Mouse (Mus musculus) embryonic facial prominence, embryonic 10.5 days (tissue): ENCODE results near the gene Rps15. TPM values are rescaled to one million over a fixed set of nuclear protein-coding genes. Genes with fewer than 3 reads are reported as not detected.
A peak's percentile ranks its signal among the peaks of the same experiment; 100 is the strongest.

Source experiments
- DNase-seq: peaks from one replicate; pipeline ENCODE4 v3.0.0-alpha.2; 2017; ENCODE audit warnings: low spot score
- H3K27ac ChIP-seq: fragments of 300-500 bp; sonication (generic); replicated peaks from 2 replicates; pipeline ENCODE4 v1.5.1; 2016; ENCODE audit warnings: mild to moderate bottlenecking
- H3K27me3 ChIP-seq: fragments of 300-500 bp; sonication (generic); replicated peaks from 2 replicates; pipeline ENCODE4 v1.6.1; 2016; ENCODE audit warnings: low read depth, mild to moderate bottlenecking; ENCODE audit not compliant: poor library complexity, severe bottlenecking
- H3K36me3 ChIP-seq: fragments of 300-500 bp; sonication (generic); replicated peaks from 2 replicates; pipeline ENCODE4 v1.6.1; 2016; ENCODE audit warnings: mild to moderate bottlenecking, moderate library complexity
- H3K4me1 ChIP-seq: fragments of 300-500 bp; sonication (generic); 2 replicates; pipeline ENCODE4 v1.6.1; 2016
- H3K4me3 ChIP-seq: fragments of 300-500 bp; sonication (generic); 2 replicates; pipeline ENCODE4 v1.5.1; 2016; ENCODE audit warnings: mild to moderate bottlenecking, moderate library complexity
- H3K9me3 ChIP-seq: fragments of 300-500 bp; sonication (generic); 2 replicates; pipeline ENCODE4 v1.6.1; 2016; ENCODE audit warnings: mild to moderate bottlenecking
- WGBS: fragments of 180-500 bp; shearing (Covaris S2); methylation state at CpG from one replicate; pipeline ENCODE4 v1.1.7; 2016; 5-methylcytosine and 5-hydroxymethylcytosine counted together
- polyA plus RNA-seq: library from polyadenylated mRNA; unstranded; fragments of >200 nt; fragmentation: Nextera tagmentation; extraction: Ambion mirVana; gene quantifications from 2 replicates; pipeline ENCODE4 v1.2.1, GENCODE M21; 2016

Gene Rps15
- polyA plus RNA-seq, 1 experiment from 2014 or later, result 1,079 TPM

DNA sequence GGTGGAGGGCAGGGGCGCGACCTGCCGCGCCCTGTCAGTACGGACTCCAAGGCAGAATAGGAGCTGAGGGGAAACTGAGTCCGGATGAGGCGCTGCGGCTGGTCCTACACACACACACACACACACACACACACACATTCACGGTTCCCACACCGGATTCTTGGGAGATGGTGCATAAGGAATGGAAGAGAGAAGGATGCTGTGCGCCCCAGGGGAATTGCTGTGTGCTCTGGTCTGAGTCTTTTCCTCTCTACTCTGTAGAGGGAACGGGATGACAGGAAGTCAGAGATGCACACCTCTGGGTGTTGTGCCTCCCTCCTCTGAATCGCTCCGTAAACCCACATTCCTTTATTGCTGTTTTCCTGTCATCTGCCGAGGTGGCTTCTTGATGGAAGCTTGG, 7.0 kb downstream of the Rps15 start:
- Histone ChIP-seq H3K4me1 (peaks cover 82% of the 10 kb centered on the region), H3K9me3 (no peaks in the 10 kb centered on the region), H3K27me3 (peaks cover 76% of the 10 kb centered on the region), H3K36me3 (peaks cover 9% of the 10 kb centered on the region), H3K4me3 (peak overlapping the region; percentile 56), H3K27ac (peak overlapping the region; percentile 83)
- no peak for DNase-seq
- WGBS, result 7% methylated on average over 15 of the region's 15 CpGs

DNA sequence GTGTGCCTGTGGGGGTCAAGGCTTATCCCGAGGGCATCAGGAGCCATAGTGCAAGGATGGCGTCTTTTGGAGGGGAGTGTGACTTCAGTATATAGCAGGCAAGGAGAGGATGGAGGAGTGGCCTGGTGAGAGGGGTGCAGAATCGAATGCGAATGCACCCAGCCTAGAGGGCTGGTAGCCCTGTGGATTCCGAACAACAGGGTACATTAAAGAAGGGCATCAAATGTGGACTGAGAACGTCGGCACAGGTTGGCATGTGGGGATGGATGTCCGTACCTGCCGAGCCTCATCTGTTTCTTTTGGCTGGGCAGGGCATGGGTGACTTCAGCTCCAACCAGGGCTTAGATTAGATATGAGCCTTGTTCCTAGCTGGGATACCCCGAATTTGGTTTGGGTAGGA, 7.6 kb downstream of the Rps15 start:
- peaks cover 81% of the 10 kb centered on the region for H3K27me3 ChIP-seq
- H3K36me3 ChIP-seq, result peaks cover 5% of the 10 kb centered on the region
- 46% methylated on average over 10 of the region's 10 CpGs for WGBS
- H3K27ac ChIP-seq, result peak overlapping the region; percentile 83; the same call in 1 of the 2 replicates
- peak overlapping the region; percentile 56 for H3K4me3 ChIP-seq
- DNase-seq, result no peak
- H3K9me3 ChIP-seq, result no peaks in the 10 kb centered on the region
- peaks cover 82% of the 10 kb centered on the region for H3K4me1 ChIP-seq

DNA sequence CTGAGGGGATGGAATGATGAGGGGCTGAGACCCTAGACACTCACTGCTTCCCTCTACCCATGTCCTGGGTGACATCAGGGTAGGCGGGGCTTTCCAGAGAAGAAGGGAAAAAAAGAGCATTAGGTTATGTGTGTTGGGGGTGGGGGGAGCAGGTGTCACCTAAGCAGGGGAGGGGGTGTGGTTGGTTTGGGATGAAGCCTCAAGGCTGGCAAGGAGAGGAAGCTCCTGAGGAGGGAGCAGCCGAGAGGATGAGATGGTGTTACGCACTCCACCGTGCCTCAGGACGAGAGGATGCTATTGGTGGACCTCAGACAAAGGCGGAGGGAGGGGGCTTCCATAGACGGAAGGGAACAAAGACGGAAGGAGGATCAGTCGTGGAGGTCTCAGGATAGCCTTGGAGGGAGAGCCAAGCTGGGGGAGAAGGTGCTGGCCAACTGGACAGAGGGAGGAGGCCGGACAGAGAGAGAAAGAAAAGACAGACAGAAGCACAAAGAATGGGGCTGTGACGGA, 8.5 kb downstream of the Rps15 start:
- no peak for DNase-seq
- peaks cover 90% of the 10 kb centered on the region for H3K27me3 ChIP-seq
- H3K9me3 ChIP-seq, result no peaks in the 10 kb centered on the region
- H3K4me3 ChIP-seq, result peak overlapping the region; percentile 56
- WGBS, result 18% methylated on average over 11 of the region's 11 CpGs
- H3K27ac ChIP-seq, result peak overlapping the region; percentile 81
- H3K36me3 ChIP-seq, result peaks cover 10% of the 10 kb centered on the region
- H3K4me1 ChIP-seq, result peaks cover 75% of the 10 kb centered on the region

DNA sequence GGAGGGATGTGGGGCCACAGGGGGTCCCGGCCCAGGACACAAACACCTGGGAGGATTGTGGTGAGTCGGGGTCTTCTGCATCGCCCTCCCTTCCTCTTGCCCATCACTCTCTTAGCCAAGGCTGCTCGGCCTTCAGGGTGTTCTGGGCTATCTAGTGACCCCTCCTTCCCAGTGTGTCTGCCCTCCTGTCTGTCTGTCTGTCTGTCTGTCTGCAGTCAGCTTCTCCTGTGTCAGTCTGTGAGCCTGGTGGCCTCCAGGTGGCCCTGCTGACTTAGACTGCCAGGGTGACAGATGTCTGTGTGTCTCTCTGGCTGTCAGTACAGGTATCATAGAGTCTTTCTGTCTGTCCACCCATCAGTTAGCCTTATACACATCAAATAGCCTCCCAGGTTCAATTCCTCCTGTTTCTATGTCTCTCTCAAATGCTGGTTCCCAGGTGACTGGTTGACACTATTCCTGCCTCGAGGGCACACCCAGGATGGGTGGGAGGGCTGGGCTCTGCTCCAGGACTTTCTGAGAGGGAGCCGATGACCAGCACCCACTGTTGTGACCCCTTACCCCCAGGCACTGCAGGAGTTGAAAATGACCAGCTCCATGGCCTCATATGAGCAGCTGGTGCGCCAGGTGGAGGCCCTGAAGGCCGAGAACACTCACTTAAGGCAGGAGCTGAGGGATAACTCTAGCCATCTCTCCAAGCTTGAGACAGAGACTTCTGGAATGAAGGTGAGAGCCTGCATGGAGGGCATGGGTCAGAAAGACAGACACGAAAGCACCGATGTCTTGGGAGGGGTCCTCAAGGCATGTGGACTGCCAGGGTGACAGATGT, 9.2 kb downstream of the Rps15 start:
- H3K27ac ChIP-seq, result peak overlapping the region; percentile 81
- no peaks in the 10 kb centered on the region for H3K9me3 ChIP-seq
- H3K4me1 ChIP-seq, result peaks cover 68% of the 10 kb centered on the region
- peaks cover 18% of the 10 kb centered on the region for H3K36me3 ChIP-seq
- peaks cover 95% of the 10 kb centered on the region for H3K27me3 ChIP-seq
- 70% methylated on average over 10 of the region's 10 CpGs for WGBS
- no peak for DNase-seq
- H3K4me3 ChIP-seq, result peak overlapping the region; percentile 56

DNA sequence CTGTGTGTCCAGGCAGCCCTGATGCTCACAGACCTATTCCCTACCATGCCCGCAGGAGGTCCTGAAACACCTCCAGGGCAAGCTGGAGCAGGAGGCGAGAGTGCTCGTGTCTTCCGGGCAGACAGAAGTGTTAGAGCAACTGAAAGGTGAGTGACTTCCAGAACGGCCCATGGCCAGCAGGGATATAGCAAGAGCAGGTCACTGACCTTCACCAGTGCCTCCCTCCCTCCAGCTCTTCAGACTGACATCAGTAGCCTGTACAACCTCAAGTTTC, 9.8 kb downstream of the Rps15 start:
- no peaks in the 10 kb centered on the region for H3K9me3 ChIP-seq
- DNase-seq, result no peak
- H3K36me3 ChIP-seq, result peaks cover 23% of the 10 kb centered on the region
- no peak overlapping the region for H3K27ac ChIP-seq
- 46% methylated on average over 5 of the region's 5 CpGs for WGBS
- peak overlapping the region; percentile 56 for H3K4me3 ChIP-seq
- H3K27me3 ChIP-seq, result peaks cover 95% of the 10 kb centered on the region
- peaks cover 63% of the 10 kb centered on the region for H3K4me1 ChIP-seq

DNA sequence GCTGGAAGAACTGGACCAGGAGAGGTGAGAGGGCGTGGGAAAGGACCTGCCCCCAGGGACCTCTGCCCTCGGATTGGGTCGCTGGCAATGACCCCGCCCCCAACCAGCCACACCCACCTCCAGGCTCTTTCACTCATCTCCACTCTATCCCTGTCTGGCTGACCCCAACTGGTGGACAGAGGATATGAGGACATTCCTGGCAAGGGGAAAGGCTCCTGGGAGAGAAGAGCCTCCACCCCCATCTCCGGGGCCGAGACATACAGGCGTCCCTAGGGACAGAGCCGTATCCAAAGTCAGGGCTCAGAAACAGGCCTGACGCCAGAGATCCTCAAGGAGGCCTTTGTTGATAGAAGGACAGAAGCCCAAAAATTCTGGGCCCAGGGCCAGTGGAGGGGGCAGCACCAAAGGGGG, 10.2 kb downstream of the Rps15 start:
- Histone ChIP-seq H3K27ac (no peak overlapping the region), H3K4me1 (peaks cover 58% of the 10 kb centered on the region), H3K4me3 (peak overlapping the region; percentile 56), H3K9me3 (no peaks in the 10 kb centered on the region), H3K36me3 (peaks cover 28% of the 10 kb centered on the region), H3K27me3 (peaks cover 95% of the 10 kb centered on the region)
- DNase-seq, result peak; percentile 56
- WGBS, result 12% methylated on average over 9 of the region's 9 CpGs

DNA sequence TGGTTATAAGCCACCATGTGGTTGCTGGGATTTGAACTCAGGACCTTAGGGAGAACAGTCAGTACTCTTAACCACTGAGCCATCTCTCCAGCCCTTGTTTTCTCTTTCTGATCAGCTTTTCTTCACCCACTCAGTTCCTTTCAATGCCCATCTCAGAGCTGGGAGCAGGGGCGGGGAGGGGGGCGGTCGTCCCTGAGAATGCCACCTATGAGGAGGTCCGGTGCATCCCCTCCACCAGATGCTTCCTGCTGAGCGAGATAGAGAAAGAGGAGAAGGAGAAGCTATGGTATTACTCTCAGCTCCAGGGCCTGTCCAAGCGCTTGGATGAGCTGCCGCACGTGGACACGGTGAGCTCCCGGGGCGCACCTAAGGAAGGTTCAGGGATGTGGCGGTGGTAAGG, 12.2 kb downstream of the Rps15 start:
- DNase-seq, result no peak
- no peak overlapping the region for H3K27ac ChIP-seq
- WGBS, result 20% methylated on average over 12 of the region's 12 CpGs

DNA sequence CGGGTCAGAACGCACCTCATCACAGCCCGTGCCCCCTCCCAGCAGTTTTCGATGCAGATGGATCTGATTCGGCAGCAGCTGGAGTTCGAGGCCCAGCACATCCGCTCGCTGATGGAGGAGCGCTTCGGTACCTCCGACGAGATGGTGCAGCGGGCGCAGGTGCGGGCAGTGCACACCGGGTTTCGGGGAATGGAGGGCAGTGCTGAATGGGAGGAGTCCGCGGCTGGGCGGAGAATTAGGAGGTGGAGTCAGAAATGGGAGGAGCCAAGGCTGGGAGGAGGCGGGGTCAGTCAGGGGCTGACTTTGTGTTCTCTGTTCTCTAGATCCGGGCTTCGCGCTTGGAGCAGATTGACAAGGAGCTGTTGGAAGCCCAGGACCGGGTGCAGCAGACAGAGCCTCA, 12.6 kb downstream of the Rps15 start:
- H3K36me3 ChIP-seq, result peaks cover 49% of the 10 kb centered on the region
- 14% methylated on average over 25 of the region's 25 CpGs for WGBS
- no peaks in the 10 kb centered on the region for H3K9me3 ChIP-seq
- no peak overlapping the region for H3K27ac ChIP-seq
- H3K4me3 ChIP-seq, result peak overlapping the region; percentile 37
- peaks cover 36% of the 10 kb centered on the region for H3K4me1 ChIP-seq
- peak; percentile 53 for DNase-seq
- H3K27me3 ChIP-seq, result peaks cover 90% of the 10 kb centered on the region

More for the DNA sequence above, 12.2 kb downstream of the Rps15 start:
- peak overlapping the region; percentile 37 for H3K4me3 ChIP-seq
- peaks cover 40% of the 10 kb centered on the region for H3K4me1 ChIP-seq
- H3K36me3 ChIP-seq, result peaks cover 48% of the 10 kb centered on the region
- H3K27me3 ChIP-seq, result peaks cover 93% of the 10 kb centered on the region
- H3K9me3 ChIP-seq, result no peaks in the 10 kb centered on the region

DNA sequence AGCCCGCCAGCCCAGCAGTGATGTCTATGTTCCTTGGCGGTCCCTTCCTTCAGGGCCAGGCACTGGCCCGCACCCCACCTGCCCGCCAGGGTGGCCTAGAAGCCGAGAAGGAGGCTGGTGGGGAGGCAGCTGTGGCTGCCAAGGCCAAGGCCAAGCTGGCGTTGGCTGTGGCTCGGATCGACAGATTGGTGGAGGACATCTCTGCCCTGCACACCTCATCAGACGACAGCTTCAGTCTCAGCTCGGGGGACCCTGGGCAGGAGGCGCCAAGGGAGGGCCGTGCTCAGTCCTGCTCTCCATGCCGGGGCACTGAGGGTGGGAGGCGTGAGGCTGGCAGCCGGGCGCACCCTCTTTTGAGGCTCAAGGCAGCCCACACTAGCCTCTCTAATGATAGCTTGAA, 19.3 kb downstream of the Rps15 start:
- 82% methylated on average over 16 of the region's 16 CpGs for whole genome bisulfite sequencing
- DNase-seq, result no peak
- H3K4me3 ChIP-seq, result no peak overlapping the region
- H3K9me3 ChIP-seq, result no peaks in the 10 kb centered on the region
- H3K27me3 ChIP-seq, result peaks cover 94% of the 10 kb centered on the region
- peaks cover 25% of the 10 kb centered on the region for H3K4me1 ChIP-seq
- H3K36me3 ChIP-seq, result peaks cover 77% of the 10 kb centered on the region
- no peak overlapping the region for H3K27ac ChIP-seq

DNA sequence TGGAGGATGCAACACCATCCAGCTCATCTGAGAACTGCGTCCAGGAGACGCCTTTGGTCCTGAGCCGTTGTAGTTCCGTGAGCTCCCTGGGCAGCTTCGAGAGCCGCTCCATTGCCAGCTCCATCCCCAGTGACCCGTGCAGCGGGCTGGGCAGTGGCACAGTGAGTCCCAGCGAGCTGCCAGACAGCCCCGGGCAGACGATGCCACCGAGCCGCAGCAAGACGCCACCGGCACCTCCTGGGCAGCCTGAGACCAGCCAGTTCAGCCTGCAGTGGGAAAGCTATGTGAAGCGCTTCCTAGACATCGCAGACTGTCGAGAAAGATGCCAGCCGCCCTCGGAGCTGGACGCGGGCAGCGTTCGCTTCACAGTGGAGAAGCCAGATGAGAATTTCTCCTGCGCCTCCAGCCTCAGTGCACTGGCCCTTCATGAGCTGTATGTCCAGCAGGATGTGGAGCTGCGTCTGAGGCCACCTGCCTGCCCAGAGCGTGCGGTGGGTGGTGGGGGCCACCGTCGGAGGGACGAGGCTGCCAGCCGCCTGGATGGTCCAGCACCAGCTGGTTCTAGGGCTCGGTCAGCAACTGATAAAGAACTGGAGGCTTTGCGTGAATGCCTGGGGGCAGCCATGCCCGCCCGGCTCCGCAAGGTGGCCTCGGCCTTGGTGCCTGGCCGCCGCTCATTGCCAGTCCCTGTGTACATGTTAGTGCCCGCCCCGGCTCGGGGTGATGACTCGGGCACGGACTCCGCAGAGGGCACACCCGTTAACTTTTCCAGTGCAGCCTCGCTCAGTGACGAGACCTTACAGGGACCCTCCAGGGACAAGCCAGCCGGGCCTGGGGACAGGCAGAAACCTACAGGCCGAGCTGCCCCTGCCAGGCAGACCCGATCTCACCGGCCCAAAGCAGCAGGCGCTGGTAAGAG, 20.6 kb downstream of the Rps15 start:
- DNase-seq, result no peak
- peaks cover 37% of the 10 kb centered on the region for H3K4me1 ChIP-seq
- H3K27me3 ChIP-seq, result peaks cover 94% of the 10 kb centered on the region
- no peak overlapping the region for H3K27ac ChIP-seq
- H3K36me3 ChIP-seq, result peaks cover 74% of the 10 kb centered on the region
- H3K9me3 ChIP-seq, result no peaks in the 10 kb centered on the region
- 68% methylated on average over 54 of the region's 54 CpGs for WGBS
- peak overlapping the region; percentile 21; the same call in 1 of the 2 replicates for H3K4me3 ChIP-seq

DNA sequence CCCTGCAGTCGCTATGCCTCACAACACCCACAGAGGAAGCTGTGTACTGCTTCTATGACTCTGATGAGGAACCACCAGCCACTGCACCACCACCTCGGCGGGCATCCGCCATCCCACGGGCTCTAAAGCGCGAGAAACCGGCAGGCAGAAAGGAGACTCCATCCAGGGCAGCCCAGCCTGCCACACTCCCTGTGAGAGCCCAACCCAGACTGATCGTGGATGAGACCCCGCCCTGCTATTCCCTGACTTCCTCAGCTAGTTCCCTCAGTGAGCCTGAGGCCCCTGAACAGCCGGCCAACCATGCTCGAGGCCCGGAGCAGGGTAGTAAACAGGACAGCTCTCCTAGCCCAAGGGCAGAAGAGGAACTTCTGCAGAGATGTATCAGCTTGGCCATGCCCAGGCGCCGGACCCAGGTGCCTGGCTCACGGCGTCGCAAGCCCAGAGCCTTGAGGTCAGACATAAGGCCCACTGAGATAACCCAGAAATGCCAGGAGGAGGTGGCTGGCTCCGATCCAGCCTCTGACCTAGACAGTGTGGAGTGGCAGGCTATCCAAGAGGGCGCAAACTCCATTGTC, 21.5 kb downstream of the Rps15 start:
- Histone ChIP-seq H3K4me1 (peaks cover 38% of the 10 kb centered on the region), H3K27ac (no peak overlapping the region), H3K9me3 (no peaks in the 10 kb centered on the region), H3K27me3 (peaks cover 94% of the 10 kb centered on the region), H3K36me3 (peaks cover 74% of the 10 kb centered on the region), H3K4me3 (no peak overlapping the region)
- no peak for DNase-seq
- whole genome bisulfite sequencing, result 59% methylated on average over 20 of the region's 20 CpGs

DNA sequence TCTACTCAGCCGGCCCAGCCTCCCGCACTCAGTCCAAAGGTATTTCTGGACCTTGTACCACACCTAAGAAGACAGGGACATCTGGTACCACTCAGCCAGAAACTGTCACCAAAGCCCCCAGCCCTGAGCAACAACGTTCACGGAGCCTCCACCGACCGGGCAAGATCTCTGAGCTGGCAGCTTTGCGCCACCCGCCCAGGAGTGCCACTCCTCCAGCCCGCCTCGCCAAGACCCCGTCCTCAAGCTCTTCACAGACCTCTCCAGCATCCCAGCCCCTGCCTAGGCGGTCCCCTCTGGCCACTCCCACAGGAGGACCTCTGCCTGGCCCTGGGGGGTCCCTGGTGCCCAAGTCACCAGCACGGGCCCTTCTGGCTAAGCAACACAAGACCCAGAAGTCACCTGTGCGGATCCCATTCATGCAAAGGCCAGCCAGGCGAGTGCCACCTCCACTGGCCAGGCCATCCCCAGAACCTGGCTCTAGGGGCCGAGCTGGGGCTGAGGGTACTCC, 22.3 kb downstream of the Rps15 start:
- peak overlapping the region; percentile 1; the same call in 1 of the 2 replicates for H3K4me3 ChIP-seq

More for the DNA sequence above, 22.3 kb downstream of the Rps15 start:
- 52% methylated on average over 16 of the region's 16 CpGs for WGBS
- no peaks in the 10 kb centered on the region for H3K9me3 ChIP-seq
- H3K4me1 ChIP-seq, result peaks cover 47% of the 10 kb centered on the region
- DNase-seq, result no peak
- H3K36me3 ChIP-seq, result peaks cover 72% of the 10 kb centered on the region
- peaks cover 86% of the 10 kb centered on the region for H3K27me3 ChIP-seq
- no peak overlapping the region; the same call in 1 of the 2 replicates for H3K27ac ChIP-seq
